Mouse (Mus musculus) heart, postnatal 36 days (tissue): ENCODE results near the gene Il2ra. TPM values are rescaled to one million over a fixed set of nuclear protein-coding genes. Genes with fewer than 3 reads are reported as not detected.
"Not testable (repeated sequence)": the region's sequence is repeated elsewhere in the genome, so short reads cannot be mapped to it uniquely, and the experiment has no call there.

Source experiments
- DNase-seq, 2 experiments: peaks; one replicate each; pipeline ENCODE4 v3.0.0; 2021 to 2022
- intact Hi-C: fragments of 180-260 bp; cut with DNase I; formaldehyde crosslinking; loops from one replicate; pipeline ENCODE4 v1.15.1; 2025
- total RNA-seq, 2 experiments: library from RNA; stranded (reverse); gene quantifications; 2 replicates each; pipeline ENCODE4 v1.2.3; 2021

The Il2ra gene
- total RNA-seq: 1 to 10 TPM; 1.4 to 1.6 TPM

DNA sequence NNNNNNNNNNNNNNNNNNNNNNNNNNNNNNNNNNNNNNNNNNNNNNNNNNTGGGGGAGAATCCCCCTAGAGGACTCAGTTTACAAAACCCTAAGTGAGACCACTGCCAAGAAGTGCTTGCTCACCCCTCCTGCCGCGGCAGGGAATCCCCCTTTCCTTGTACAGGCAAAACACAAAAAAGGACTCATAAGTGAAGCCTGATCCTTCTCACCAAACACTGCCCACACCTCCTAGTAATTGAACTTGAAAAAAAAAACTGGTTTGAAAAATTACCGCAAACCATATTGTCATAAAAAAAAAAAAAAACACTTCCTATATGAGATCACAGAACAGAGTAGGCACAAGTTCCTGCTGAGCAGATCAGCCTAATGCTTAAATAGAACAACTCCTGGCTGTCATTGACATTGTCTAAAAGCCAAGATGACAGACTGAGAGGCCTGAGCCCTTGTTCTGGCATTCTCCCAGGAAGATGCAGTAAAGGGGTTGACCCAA, at the start of gene Il2ra:
Il2ra (plus strand) TSS at position 357 of the 491 bp plus-strand sequence.
- DNase-seq: no peak
- intact Hi-C loops: no loop called here

GRCm38 (mm10) chr2:11596690-11597089, 45.9 kb upstream of the Il2ra start:
- intact Hi-C loops: no loop called here
- no peak for DNase-seq

DNA sequence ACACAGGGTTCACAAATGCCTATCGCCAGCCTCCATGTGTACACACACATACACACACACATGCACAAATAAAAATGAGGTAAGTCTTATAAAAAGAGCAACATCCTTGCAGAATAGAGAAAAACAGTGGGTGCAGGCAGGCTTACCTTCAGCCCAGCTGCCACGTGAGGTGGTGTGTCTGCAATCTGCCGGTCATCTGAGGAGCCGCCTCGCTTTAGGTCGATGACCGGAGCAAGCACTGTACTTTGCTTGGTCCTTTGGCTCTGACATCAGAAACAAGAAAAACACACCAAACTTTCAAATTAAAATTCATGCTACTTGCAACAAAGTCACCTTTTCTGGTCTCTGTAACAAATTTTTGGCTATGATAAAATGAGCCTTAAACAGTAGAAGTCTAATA, 44.7 kb upstream of the Il2ra start:
- DNase-seq: no peak
- intact Hi-C loops: no loop called here

DNA sequence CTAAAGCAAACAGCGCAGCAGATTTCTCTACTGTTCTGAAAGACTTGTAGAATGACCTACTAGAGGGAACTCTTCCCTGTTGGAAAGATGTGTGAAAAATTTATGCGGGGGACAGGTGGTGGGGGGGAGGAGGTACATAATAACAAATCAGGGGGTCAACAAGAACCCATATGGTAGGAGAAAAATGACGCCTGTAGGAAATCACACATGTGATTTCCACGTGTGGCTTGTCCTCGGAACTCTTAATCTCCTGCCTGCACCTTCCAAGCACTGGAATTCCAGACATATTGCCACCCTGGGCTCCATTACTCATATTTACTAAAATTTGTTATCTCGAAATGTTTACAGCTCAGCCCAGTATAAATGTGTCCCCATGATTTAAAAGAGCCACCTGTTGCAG, 40.8 kb upstream of the Il2ra start:
- intact Hi-C loops: loop anchor here (5.0 kb wide), 5 partner anchors 44 to 176 kb away; partner anchors contain the start of genes Ankrd16, Fbh1 and Il15ra
- no peak for DNase-seq

DNA sequence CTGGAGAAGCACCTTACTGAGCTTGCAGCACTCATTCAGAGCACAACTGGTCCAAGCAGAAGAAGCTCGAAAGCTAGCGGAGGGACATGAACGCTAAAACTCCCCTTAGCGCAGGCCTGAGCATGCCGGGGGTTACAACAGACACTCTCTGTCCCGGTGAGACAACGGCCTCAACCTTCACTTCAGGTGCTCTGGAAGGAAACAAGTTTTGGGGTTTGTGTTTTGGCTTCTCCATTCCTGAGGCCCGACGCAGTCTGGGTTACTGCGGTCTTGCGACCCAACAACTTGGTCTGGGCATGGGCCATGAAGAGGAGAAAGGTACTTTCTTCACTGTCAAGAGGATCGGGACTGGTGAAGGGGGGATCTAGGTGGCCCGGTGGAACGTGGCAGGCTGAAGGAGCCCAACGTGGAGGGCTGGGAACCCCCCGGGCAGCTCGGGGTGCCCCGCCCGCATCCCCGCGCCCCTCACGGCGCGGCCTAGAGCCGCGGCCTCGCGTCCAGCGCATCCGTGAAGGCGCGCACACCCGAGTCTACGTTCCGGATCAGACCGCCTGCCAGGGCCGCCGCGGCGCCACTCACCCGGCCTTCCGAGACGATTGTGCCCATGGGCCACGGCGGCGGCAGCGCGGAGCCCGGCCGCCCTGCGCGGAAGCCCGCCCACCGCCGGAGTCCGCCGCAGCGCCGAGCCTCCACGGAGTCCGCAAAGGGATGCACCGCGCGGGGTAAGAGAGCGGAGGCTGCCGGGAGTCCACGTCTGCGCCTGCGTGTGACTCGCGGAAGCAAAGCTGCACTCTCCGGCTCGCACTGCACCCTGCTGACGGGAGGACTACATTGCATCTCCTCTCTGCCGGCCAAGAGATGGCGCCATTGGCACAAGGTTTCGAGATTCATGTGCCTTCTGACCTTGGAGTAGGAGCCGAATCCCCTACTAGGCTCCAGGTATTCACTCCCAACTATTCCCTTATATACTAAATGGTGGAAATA, 39.8 kb upstream of the Il2ra start:
- intact Hi-C loops: loop anchor here (5.0 kb wide), 5 partner anchors 45 to 175 kb away; partner anchors contain the start of genes Ankrd16, Fbh1 and Il15ra
- peak; percentile 95 to 98 for DNase-seq

DNA sequence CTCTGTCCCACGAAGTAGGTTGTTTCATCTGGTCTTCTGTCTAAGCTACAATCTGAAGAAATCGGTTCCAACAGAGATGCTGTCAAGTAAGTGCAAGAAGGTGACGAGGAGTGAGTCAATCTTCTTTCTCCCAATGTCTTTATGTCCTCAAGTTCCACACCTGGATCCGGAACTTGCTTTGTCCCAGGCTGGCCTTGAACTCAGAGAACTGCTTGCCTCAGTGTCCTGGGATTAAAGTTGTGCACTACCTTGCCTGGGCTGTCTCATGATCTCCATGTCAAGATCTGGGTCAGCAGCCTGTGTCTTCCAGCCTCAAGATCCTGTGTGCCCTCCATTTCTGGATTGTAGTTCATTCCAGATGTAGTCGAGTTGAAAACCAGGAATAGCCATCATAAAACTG, 38.6 kb upstream of the Il2ra start, which contains the start of gene Rbm17:
Rbm17 (minus strand) TSS at position 101 of the 400 bp plus-strand sequence.
- DNase-seq: no peak
- intact Hi-C loops: loop anchor here (5.0 kb wide), 5 partner anchors 47 to 173 kb away; partner anchors contain the start of genes Ankrd16, Fbh1 and Il15ra

DNA sequence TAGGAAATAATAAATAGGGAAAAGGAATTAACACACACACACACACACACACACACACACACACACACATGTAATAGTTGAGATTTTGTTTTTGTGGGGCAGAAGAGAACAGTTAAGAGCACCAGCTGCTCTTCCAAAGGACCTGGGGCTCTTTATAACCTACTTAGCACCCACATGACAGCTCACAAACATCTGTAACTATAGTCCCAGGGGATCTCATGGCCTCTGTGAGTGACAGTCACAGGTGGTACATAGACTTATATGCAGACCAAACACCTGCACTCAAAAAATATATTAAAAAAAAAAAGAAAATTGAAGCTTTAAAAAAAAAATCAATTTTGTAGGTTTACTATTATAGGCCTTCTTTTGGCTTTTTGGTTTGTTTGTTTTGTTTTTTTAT, 37.7 kb upstream of the Il2ra start:
- intact Hi-C loops: loop anchor here (5.0 kb wide), 5 partner anchors 48 to 172 kb away; partner anchors contain the start of genes Ankrd16, Fbh1 and Il15ra
- DNase-seq: no peak

- intact Hi-C loops, DNase-seq: not testable (repeated sequence)
Measured at GRCm38 (mm10) chr2:11606718-11607117, 35.9 kb upstream of the Il2ra start.

- intact Hi-C loops, DNase-seq: not testable (repeated sequence)
Measured at GRCm38 (mm10) chr2:11612939-11613338, 29.7 kb upstream of the Il2ra start.

DNA sequence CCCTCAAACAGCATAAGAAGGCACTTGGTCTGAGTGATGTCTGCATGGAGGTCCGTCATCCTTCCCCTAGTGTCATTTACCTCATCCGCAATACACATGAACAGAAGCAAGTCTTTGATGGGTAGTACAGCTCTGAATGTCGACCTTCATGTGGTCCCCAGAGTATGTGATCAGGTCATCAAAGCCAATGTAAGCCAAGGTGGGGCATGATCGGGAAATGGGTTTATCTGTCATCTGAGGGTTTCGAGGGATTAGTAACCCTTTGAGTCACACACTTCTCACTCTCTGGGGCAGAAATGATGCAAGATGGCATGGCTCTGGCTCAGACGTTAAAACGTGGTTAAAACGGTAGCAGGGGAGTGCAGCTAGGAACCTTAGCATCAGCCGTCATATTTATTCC, 25.8 kb upstream of the Il2ra start:
- intact Hi-C loops: no loop called here
- DNase-seq: no peak

DNA sequence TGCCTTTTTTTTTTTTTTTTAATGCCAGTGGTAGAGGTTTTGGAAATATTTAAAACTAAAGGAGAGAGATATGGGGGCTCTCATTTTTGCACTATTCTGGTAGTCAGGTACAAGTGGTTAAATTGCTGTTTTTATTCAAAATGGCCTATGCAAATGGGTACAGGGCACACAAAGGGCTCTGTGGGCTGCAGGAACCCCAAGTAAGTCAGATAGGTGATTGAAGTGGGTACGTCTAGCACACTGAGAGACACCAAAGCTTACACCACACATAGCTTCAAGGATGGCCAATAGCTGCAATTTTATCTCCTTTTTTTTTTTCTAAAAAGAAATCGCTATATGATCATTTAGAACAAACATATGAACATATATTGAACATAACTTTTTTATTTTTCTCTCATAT, 23.0 kb upstream of the Il2ra start:
- DNase-seq: no peak
- intact Hi-C loops: no loop called here

DNA sequence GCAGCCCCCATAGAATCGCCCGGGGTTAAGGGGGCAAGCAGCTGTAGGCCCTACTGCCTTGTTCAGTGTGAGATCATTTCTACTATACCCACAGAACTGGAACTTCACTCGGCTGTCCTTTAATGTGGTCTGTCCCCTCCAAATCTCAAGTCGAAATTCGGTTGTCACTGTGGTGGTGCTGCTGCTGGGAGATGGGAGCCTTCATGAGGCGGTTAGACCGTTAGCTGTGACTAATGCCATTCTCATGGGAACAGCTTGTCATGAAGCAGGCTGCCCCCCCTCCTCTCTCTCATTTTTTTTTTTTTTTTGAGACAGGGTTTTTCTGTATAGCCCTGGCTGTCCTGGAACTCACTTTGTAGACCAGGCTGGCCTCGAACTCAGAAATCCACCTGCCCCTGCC, 19.4 kb upstream of the Il2ra start:
- no peak for DNase-seq
- intact Hi-C loops: no loop called here

- intact Hi-C loops: no loop called here
- DNase-seq: no peak
Measured at GRCm38 (mm10) chr2:11623726-11624125, 18.9 kb upstream of the Il2ra start.

GRCm38 (mm10) chr2:11625890-11626289, 16.7 kb upstream of the Il2ra start, which contains the start of gene Gm17490:
Gene Gm17490, minus strand, starts transcription at chr2:11626264.
- intact Hi-C loops: no loop called here
- no peak for DNase-seq

- intact Hi-C loops: no loop called here
- no peak for DNase-seq
Measured at GRCm38 (mm10) chr2:11635035-11635434, 7.6 kb upstream of the Il2ra start.

DNA sequence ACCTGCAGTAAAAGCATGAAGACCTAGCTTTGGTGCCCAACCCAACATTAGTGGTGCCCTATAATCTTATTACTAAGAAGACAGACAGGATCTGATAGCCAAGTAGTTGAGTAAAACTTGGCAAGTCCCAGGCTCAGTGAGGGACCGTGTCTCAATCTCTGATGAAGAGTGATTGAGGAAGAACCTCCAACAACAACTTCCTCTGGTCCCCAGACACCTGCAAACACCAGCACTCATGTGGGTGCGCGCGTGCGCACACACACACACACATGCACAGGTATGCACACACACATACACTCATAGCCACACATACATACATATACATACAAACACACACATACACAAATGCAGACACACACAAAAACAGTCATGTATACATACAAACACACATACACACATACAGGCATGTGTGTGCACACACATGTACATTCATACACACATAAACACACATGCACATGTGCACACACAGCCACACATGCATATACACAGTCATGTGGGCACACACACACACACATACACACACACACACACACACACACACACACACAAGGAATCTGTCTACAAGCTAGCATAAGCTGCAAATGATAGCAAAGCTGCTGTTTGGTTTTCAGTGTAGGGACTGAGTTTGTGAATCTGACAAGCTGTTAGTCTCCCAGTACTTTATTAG, 7.0 kb upstream of the Il2ra start:
- intact Hi-C loops: no loop called here
- DNase-seq: no peak

DNA sequence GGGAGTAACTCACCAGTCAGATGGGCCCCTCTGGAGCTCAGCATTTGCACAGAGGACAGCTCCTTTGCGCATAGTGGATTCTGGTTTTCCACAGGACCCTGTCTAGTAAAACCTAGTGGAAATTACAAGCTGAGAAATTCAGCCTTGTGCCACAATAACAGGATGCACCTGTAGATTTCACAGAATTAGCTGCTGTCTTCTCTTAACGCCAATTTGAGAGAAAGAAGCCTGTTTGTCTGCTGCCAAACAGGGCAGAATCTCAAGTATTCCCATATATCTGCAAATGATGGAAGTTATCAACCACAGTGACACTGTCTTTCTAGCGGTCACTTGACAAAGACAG, 6.5 kb upstream of the Il2ra start:
- no peak for DNase-seq
- intact Hi-C loops: no loop called here

- DNase-seq: no peak
- intact Hi-C loops: no loop called here
Measured at GRCm38 (mm10) chr2:11637115-11637514, 5.5 kb upstream of the Il2ra start.

GRCm38 (mm10) chr2:11644057-11644456, 1.4 kb downstream of the Il2ra start:
- no peak for DNase-seq
- intact Hi-C loops: no loop called here

GRCm38 (mm10) chr2:11645297-11645696, 2.7 kb downstream of the Il2ra start:
- intact Hi-C loops: no loop called here
- no peak for DNase-seq

- DNase-seq: no peak
- intact Hi-C loops: no loop called here
Measured at GRCm38 (mm10) chr2:11651476-11651875, 8.9 kb downstream of the Il2ra start.
